Mouse (Mus musculus): Measurements from ENCODE around the gene Psmg1. TPM values are rescaled to one million over a fixed set of nuclear protein-coding genes. Genes with fewer than 3 reads are reported as not detected.
"Not testable (repeated sequence)": the region's sequence is repeated elsewhere in the genome, so short reads cannot be mapped to it uniquely, and the experiment has no call there.

The Psmg1 gene
- polyA plus RNA-seq, 1 experiment from 2014 or later = 76.0 TPM

DNA sequence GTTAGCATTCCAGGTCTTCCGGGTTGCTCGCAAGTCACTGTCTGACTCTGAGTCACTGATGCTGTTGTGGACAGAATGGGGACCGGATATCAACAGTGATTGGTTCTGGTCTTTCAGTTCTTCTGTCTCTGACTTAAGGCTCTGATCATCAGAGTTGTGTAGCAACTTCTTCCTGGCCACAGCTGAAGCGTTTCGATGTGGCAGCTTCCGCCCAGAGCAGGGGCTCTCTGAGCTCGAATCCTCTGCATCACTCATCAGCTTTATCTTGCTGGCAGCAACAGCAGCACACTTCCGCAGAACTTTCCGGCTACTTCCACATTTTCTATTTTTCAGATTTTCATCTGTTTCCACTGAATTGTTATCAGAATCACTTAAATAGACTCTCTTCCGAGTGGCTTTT is 13.5 kb upstream of the Psmg1 start:
- H3K27me3 ChIP-seq (replicated peaks; ENCODE audit: control insufficient read depth, insufficient read depth, low read length); ATAC-seq; H3K9ac ChIP-seq (ENCODE audit: low read depth, low read length); H3K4me3 ChIP-seq (ENCODE audit: low read length); H3K9me3 ChIP-seq (ENCODE audit: control insufficient read depth, low read length); H3K27ac ChIP-seq (ENCODE audit: low read length); H3K4me2 ChIP-seq (ENCODE audit: low read depth, low read length); H3K4me1 ChIP-seq (ENCODE audit: control insufficient read depth, insufficient read depth, low read length): not testable (repeated sequence)
- WGBS = no CpG with 5 or more reads among the region's 10 CpGs
- peaks cover 15% of the 10 kb centered on the region for H3K36me3 ChIP-seq (ENCODE audit: control insufficient read depth, insufficient read depth, low read length)

DNA sequence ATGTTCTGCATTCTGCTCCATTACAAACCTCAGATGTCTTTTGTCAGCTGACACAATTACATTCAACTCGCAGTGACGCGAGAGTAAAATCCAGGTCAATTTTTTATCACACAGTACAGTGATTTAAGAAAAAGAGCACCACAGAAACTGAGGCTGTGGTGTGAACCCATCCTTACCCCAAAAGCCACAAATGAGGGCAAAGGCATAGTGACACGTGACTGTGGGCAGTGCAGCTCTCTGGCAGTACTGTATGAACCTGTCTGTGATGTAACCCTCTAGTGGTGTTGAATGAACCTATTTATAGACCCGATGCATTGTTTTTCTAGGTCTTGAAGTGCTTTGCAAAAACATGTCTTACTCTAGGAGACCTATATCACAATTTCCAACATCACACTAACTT is 8.5 kb upstream of the Psmg1 start:
- Histone ChIP-seq H3K4me2 (ENCODE audit: low read depth, low read length) (no peak overlapping the region), H3K9ac (ENCODE audit: low read depth, low read length) (no peak overlapping the region), H3K9me3 (ENCODE audit: control insufficient read depth, low read length) (no peaks in the 10 kb centered on the region), H3K4me1 (ENCODE audit: control insufficient read depth, insufficient read depth, low read length) (no peaks in the 10 kb centered on the region), H3K4me3 (ENCODE audit: low read length) (no peak overlapping the region), H3K27me3 (replicated peaks; ENCODE audit: control insufficient read depth, insufficient read depth, low read length) (no peaks in the 10 kb centered on the region), H3K36me3 (ENCODE audit: control insufficient read depth, insufficient read depth, low read length) (peaks cover 12% of the 10 kb centered on the region), H3K27ac (ENCODE audit: low read length) (no peak overlapping the region)
- 87% methylated on average over 5 of the region's 5 CpGs for WGBS
- ATAC-seq = no peak

DNA sequence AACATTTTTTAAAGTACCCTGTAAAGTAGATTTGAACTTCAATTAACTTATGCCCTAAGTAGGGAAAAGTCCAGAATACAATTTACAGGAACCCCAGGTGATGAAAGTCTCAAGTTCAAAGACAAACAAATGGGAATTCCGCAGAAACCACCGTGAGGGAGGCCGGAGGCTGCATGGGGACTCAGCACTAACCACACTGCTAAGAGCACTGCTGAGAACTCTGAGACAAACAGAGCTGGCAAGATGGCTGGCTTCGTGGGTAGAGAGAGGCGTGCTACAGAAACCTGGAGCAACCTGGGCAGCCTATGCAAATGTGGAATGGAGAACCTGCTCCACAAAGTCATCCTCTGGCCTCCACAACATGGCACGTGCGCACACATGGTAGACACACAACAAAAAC is 5.4 kb upstream of the Psmg1 start:
- H3K4me3 ChIP-seq (ENCODE audit: low read length) = no peak overlapping the region
- no peaks in the 10 kb centered on the region for H3K27me3 ChIP-seq (replicated peaks; ENCODE audit: control insufficient read depth, insufficient read depth, low read length)
- H3K27ac ChIP-seq (ENCODE audit: low read length) = no peak overlapping the region
- no peaks in the 10 kb centered on the region for H3K9me3 ChIP-seq (ENCODE audit: control insufficient read depth, low read length)
- ATAC-seq = no peak
- no peak overlapping the region for H3K9ac ChIP-seq (ENCODE audit: low read depth, low read length)
- H3K4me2 ChIP-seq (ENCODE audit: low read depth, low read length) = no peak overlapping the region
- WGBS = 86% methylated on average over 7 of the region's 7 CpGs
- H3K36me3 ChIP-seq (ENCODE audit: control insufficient read depth, insufficient read depth, low read length) = 0 out of 2 replicates have a peak, but pooled peaks cover 3% of the 10 kb centered on the region
- H3K4me1 ChIP-seq (ENCODE audit: control insufficient read depth, insufficient read depth, low read length) = peaks cover 3% of the 10 kb centered on the region; the same call in 1 of the 2 replicates

DNA sequence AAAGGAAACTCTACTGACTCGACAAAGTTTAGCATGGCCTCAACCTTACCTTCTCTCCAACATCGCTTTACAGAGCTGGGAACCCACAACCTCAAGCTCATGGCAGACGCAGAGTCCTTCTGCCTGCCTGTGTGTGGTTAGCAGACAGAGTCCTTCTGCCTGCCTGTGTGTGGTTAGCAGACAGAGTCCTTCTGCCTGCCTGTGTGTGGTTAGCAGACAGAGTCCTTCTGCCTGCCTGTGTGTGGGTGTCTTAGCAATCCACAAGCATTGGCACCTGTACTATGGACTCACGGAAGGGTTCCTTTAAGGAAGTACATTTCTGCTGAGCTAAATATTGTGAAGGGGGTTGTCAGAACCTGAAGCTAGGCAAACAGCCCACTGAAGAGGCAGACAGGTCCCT is 3.8 kb upstream of the Psmg1 start:
- not testable (repeated sequence) for H3K4me3 ChIP-seq (ENCODE audit: low read length); H3K9ac ChIP-seq (ENCODE audit: low read depth, low read length); ATAC-seq; H3K4me2 ChIP-seq (ENCODE audit: low read depth, low read length); H3K27ac ChIP-seq (ENCODE audit: low read length); H3K27me3 ChIP-seq (replicated peaks; ENCODE audit: control insufficient read depth, insufficient read depth, low read length); H3K36me3 ChIP-seq (ENCODE audit: control insufficient read depth, insufficient read depth, low read length); H3K9me3 ChIP-seq (ENCODE audit: control insufficient read depth, low read length); H3K4me1 ChIP-seq (ENCODE audit: control insufficient read depth, insufficient read depth, low read length)
- 91% methylated on average over 4 of the region's 4 CpGs for WGBS

DNA sequence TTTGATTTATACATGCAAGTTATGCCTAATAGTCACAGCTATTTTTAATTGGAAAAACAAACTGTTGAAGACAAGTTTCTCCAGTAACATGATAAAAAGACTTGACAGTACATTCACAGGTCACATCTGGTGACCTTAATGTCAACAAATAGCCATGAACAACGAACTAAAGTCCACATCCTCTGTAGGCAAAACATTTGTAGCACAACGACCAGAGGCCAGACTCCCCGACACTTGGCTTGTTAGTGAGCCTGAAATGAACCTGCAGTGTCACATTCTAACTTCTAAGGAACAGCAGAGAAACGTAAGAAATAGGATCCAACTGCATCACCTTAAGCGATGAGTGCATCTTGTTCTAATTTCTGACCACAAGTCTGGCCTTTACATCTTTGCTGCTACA is 1.8 kb upstream of the Psmg1 start:
- Histone ChIP-seq H3K27ac (ENCODE audit: low read length) (no peak overlapping the region), H3K4me1 (ENCODE audit: control insufficient read depth, insufficient read depth, low read length) (peaks cover 7% of the 10 kb centered on the region; the same call in 1 of the 2 replicates), H3K9ac (ENCODE audit: low read depth, low read length) (no peak overlapping the region), H3K36me3 (ENCODE audit: control insufficient read depth, insufficient read depth, low read length) (0 out of 2 replicates have a peak, but pooled peaks cover 6% of the 10 kb centered on the region), H3K4me3 (ENCODE audit: low read length) (no peak overlapping the region), H3K4me2 (ENCODE audit: low read depth, low read length) (no peak overlapping the region), H3K9me3 (ENCODE audit: control insufficient read depth, low read length) (no peaks in the 10 kb centered on the region), H3K27me3 (replicated peaks; ENCODE audit: control insufficient read depth, insufficient read depth, low read length) (no peaks in the 10 kb centered on the region)
- no peak for ATAC-seq
- 57% methylated on average over 5 of the region's 5 CpGs for WGBS

DNA sequence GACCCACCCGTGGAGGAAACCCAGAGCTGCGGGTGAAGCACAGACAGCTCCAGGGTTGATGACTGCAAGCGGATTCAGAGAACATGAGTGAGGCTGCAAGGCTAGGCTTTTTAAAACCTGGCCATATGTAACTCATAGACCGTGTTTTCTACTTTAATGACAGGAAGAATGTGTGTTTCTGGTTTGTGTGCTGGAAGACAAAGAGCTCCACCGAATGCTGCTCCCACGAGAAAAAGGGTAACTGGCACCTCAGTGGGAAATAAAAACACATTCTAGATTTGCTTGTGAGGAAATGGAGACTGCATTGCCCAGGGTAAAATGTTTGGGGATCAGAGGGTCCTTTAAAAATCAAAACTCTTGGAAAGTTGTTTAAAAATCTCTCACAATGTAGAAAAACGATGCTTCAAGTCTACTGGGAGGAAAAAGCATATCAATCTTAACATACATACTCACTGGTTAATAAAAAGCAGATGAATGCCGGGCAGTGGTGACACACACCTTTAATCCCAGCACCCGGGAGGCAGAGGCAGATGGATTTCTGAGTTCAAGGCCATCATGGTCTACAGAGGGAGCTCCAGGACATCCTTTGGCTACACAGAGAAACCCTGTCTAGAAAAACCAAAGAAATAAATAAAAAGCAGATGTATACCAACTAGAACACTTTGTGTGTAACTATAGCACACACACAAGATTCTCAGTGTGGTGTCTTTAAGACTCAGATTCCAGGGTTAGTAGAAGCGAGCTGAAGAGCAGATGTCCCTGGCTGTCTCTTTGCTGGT is 551 bp upstream of the Psmg1 start:
- 0 out of 2 replicates have a peak, but pooled peaks cover 6% of the 10 kb centered on the region for H3K36me3 ChIP-seq (ENCODE audit: control insufficient read depth, insufficient read depth, low read length)
- ATAC-seq = no peak
- no peaks in the 10 kb centered on the region for H3K27me3 ChIP-seq (replicated peaks; ENCODE audit: control insufficient read depth, insufficient read depth, low read length)
- 6% methylated on average over 10 of the region's 10 CpGs for WGBS
- peak overlapping the region; percentile 89 for H3K9ac ChIP-seq (ENCODE audit: low read depth, low read length)
- peak overlapping the region; percentile 70 for H3K27ac ChIP-seq (ENCODE audit: low read length)
- no peaks in the 10 kb centered on the region for H3K9me3 ChIP-seq (ENCODE audit: control insufficient read depth, low read length)
- H3K4me1 ChIP-seq (ENCODE audit: control insufficient read depth, insufficient read depth, low read length) = peaks cover 7% of the 10 kb centered on the region; the same call in 1 of the 2 replicates
- H3K4me3 ChIP-seq (ENCODE audit: low read length) = peak overlapping the region; percentile 87
- peak overlapping the region; percentile 70 for H3K4me2 ChIP-seq (ENCODE audit: low read depth, low read length)

DNA sequence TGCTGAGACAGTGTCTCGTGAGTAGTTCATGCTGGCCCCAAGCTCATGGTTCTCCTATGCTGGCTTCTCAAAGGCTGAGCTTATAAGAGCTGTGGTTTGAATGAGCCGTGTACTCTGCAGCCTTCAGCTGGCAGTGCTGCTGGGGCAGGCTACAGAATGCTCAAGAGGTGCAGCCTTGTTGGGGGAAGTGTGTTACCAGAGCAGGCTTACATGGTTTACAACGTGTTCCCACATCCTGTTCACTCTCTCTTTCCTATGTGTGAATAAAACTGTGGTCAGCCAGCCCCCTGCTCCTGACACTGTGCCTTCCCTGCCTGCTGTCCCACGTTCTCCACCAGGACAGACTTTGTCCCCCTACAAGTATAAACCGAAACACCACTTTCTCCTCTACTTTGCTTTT is 5.8 kb downstream of the Psmg1 start:
- no peak overlapping the region for H3K4me2 ChIP-seq (ENCODE audit: low read depth, low read length)
- H3K36me3 ChIP-seq (ENCODE audit: control insufficient read depth, insufficient read depth, low read length) = 0 out of 2 replicates have a peak, but pooled peaks cover 6% of the 10 kb centered on the region
- H3K4me3 ChIP-seq (ENCODE audit: low read length) = no peak overlapping the region
- 0 out of 2 replicates have a peak, but pooled peaks cover 2% of the 10 kb centered on the region for H3K4me1 ChIP-seq (ENCODE audit: control insufficient read depth, insufficient read depth, low read length)
- no peaks in the 10 kb centered on the region for H3K27me3 ChIP-seq (replicated peaks; ENCODE audit: control insufficient read depth, insufficient read depth, low read length)
- H3K9me3 ChIP-seq (ENCODE audit: control insufficient read depth, low read length) = no peaks in the 10 kb centered on the region
- WGBS = 84% methylated on average over 5 of the region's 5 CpGs
- ATAC-seq = no peak
- H3K27ac ChIP-seq (ENCODE audit: low read length) = no peak overlapping the region
- H3K9ac ChIP-seq (ENCODE audit: low read depth, low read length) = no peak overlapping the region

DNA sequence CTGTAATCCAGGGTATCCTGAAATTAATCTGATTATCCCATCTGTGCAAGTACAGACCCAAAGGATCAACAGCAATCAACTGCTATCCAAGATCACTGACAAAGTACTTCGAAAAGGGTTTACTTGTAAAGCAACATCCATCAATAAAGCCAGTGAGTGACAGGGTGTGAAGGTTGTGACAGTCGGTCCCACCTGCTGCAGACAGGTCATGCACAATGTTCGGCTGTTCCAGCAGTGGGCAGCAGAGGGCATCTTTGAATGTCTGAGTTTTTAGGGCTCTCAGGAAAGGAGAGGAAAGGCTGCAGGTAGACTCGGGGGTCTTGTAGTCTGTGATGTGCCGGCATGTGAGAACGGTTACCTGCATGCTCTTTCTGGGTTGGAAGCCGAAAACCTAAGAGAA is 7.2 kb downstream of the Psmg1 start:
- no peak overlapping the region for H3K4me2 ChIP-seq (ENCODE audit: low read depth, low read length)
- H3K9ac ChIP-seq (ENCODE audit: low read depth, low read length) = no peak overlapping the region
- no peak overlapping the region for H3K27ac ChIP-seq (ENCODE audit: low read length)
- 0 out of 2 replicates have a peak, but pooled peaks cover 5% of the 10 kb centered on the region for H3K36me3 ChIP-seq (ENCODE audit: control insufficient read depth, insufficient read depth, low read length)
- H3K4me3 ChIP-seq (ENCODE audit: low read length) = no peak overlapping the region
- no peaks in the 10 kb centered on the region for H3K9me3 ChIP-seq (ENCODE audit: control insufficient read depth, low read length)
- H3K4me1 ChIP-seq (ENCODE audit: control insufficient read depth, insufficient read depth, low read length) = no peaks in the 10 kb centered on the region
- ATAC-seq = no peak
- no peaks in the 10 kb centered on the region for H3K27me3 ChIP-seq (replicated peaks; ENCODE audit: control insufficient read depth, insufficient read depth, low read length)
- WGBS = 76% methylated on average over 7 of the region's 7 CpGs

DNA sequence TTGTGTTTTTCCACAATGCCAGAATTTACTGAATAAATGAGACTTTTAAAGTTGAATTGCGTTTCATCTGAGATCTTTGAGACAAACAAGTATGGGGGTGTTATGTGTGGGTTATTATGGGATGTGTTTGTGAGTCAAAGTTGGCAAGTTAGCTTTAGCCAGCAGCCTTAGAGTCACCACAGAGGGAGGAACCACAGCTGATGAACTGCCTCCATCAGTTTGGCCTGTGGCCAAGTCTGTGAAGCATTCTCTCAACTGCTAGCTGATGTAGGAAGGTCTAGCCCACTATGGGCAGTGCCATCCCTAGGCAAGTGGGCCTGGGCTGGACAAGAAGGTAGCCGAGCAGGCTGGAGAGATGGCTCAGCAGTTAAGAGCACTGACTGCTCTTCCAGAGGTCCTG is 19.9 kb downstream of the Psmg1 start:
- Histone ChIP-seq H3K4me3 (ENCODE audit: low read length) (no peak overlapping the region), H3K9me3 (ENCODE audit: control insufficient read depth, low read length) (no peaks in the 10 kb centered on the region), H3K36me3 (ENCODE audit: control insufficient read depth, insufficient read depth, low read length) (no peaks in the 10 kb centered on the region), H3K27me3 (replicated peaks; ENCODE audit: control insufficient read depth, insufficient read depth, low read length) (no peaks in the 10 kb centered on the region), H3K9ac (ENCODE audit: low read depth, low read length) (no peak overlapping the region), H3K27ac (ENCODE audit: low read length) (no peak overlapping the region), H3K4me1 (ENCODE audit: control insufficient read depth, insufficient read depth, low read length) (no peaks in the 10 kb centered on the region), H3K4me2 (ENCODE audit: low read depth, low read length) (no peak overlapping the region)
- WGBS = 78% methylated on average over 2 of the region's 2 CpGs
- no peak for ATAC-seq
